Mouse (Mus musculus) stomach, postnatal 0 days (tissue): ENCODE measurements at regions not wholly inside any gene's neighbourhood (a gene's known extent, or its start where the extent isn't known, plus 50 kb on each side); places are given as distances from the start of the nearest gene placed in this dataset.

ENCODE experiments used
- CTCF ChIP-seq: IDR thresholded peaks from 2 replicates; pipeline ENCODE4 v1.5.1; 2016; ENCODE audit warnings: antibody characterized with exemption, low read depth, mild to moderate bottlenecking, moderate library complexity
- EP300 ChIP-seq: optimal IDR thresholded peaks from 2 replicates; pipeline ENCODE3; 2016; ENCODE audit warnings: antibody characterized with exemption

DNA sequence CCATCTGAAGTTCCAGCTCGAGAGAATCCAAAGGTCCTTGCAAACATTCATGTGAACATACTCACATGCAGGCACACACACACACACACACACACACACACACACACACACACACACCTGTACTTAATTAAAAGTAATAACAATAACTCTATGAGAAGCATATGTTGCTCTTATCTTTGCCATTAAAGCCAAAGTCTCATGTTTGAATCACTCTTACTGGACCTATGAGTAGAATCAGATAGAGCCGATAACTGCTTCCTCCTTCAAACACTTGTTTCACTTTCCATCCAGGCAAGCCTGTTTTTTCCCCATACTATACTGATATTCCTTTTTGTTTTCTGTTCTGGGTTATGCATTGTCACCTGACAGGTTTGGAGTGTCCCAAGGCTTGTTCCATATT, 65.3 kb upstream of the Rgs1 start:
- TF ChIP-seq CTCF: no peak
- TF ChIP-seq EP300: no peak
